Mouse (Mus musculus) embryonic facial prominence, embryonic 11.5 days (tissue): ENCODE results near the gene Rwdd2b. TPM values are rescaled to one million over a fixed set of nuclear protein-coding genes. Genes with fewer than 3 reads are reported as not detected.

Experiments
- ATAC-seq: fragments of 200-750 bp; cut with Nextera tagmentation; replicated peaks from 2 replicates; pipeline ENCODE4 v1.8.0; 2017; ENCODE audit warnings: low read depth; ENCODE audit not compliant: insufficient number of reproducible peaks, low FRiP score, low TSS enrichment
- DNase-seq: peaks from one replicate; pipeline ENCODE4 v3.0.0-alpha.2; 2015; ENCODE audit warnings: low spot score
- H3K27ac ChIP-seq: fragments of 300-500 bp; sonication (generic); replicated peaks from 2 replicates; pipeline ENCODE4 v1.5.1; 2014; ENCODE audit warnings: mild to moderate bottlenecking, low read depth, low read length, control low read depth
- H3K27me3 ChIP-seq: fragments of 300-500 bp; sonication (generic); 2 replicates; pipeline ENCODE4 v1.6.1; 2014; ENCODE audit warnings: mild to moderate bottlenecking, low read length, moderate library complexity, mixed read lengths; ENCODE audit not compliant: control insufficient read depth, insufficient read depth
- H3K36me3 ChIP-seq: fragments of 300-500 bp; sonication (generic); replicated peaks from 2 replicates; pipeline ENCODE4 v1.6.1; 2014; ENCODE audit warnings: low read depth, mild to moderate bottlenecking, low read length, moderate library complexity, mixed read lengths; ENCODE audit not compliant: control insufficient read depth, insufficient read depth
- H3K4me1 ChIP-seq: fragments of 300-500 bp; sonication (generic); 2 replicates; pipeline ENCODE4 v1.6.1; 2014; ENCODE audit warnings: low read length, mixed read lengths; ENCODE audit not compliant: control insufficient read depth, insufficient read depth
- H3K4me2 ChIP-seq: fragments of 300-500 bp; sonication (generic); 2 replicates; pipeline ENCODE4 v1.6.1; 2014; ENCODE audit warnings: low read depth, mild to moderate bottlenecking, control low read depth, low read length, moderate library complexity
- H3K4me3 ChIP-seq: fragments of 300-500 bp; sonication (generic); 2 replicates; pipeline ENCODE4 v1.5.1; 2014; ENCODE audit warnings: low read depth, low read length, control low read depth
- H3K9ac ChIP-seq: fragments of 300-500 bp; sonication (generic); replicated peaks from 2 replicates; pipeline ENCODE4 v1.6.1; 2014; ENCODE audit warnings: mild to moderate bottlenecking, control low read depth, low read length
- H3K9me3 ChIP-seq: fragments of 300-500 bp; sonication (generic); replicated peaks from 2 replicates; pipeline ENCODE4 v1.6.1; 2016; ENCODE audit warnings: mild to moderate bottlenecking, low read length, inconsistent platforms, mixed read lengths; ENCODE audit not compliant: control insufficient read depth
- WGBS: fragments of 180-500 bp; shearing (Covaris S2); extraction: QIAGEN DNeasy Blood & Tissue Kit; methylation state at CpG from one replicate; pipeline ENCODE4 v1.1.7; 2014; 5-methylcytosine and 5-hydroxymethylcytosine counted together
- polyA plus RNA-seq: library from polyadenylated mRNA; unstranded; fragments of >200 nt; fragmentation: Nextera tagmentation; extraction: Ambion mirVana; gene quantifications from 2 replicates; pipeline ENCODE4 v1.2.1, GENCODE M21; 2014

Rwdd2b gene
- polyA plus RNA-seq, 1 experiment from 2014 or later: 14.7 TPM

GRCm38 (mm10) chr16:87393813-87394548 lies 46.4 kb downstream of the Rwdd2b start:
- 58% methylated on average over 16 of the region's 16 CpGs for WGBS
- ATAC-seq (peak; percentile 70; the same call in 1 of the 2 replicates), DNase-seq (peak; percentile 82)
- no peak overlapping the region for H3K9ac ChIP-seq
- no peaks in the 10 kb centered on the region for H3K9me3 ChIP-seq
- H3K36me3 ChIP-seq: peaks cover 3% of the 10 kb centered on the region; the same call in 1 of the 2 replicates
- H3K4me2 ChIP-seq: no peak overlapping the region
- no peaks in the 10 kb centered on the region for H3K27me3 ChIP-seq
- H3K4me3 ChIP-seq: no peak overlapping the region
- no peak overlapping the region for H3K27ac ChIP-seq
- no peaks in the 10 kb centered on the region for H3K4me1 ChIP-seq

- Histone ChIP-seq H3K4me2 (no peak overlapping the region), H3K4me3 (no peak overlapping the region), H3K4me1 (no peaks in the 10 kb centered on the region), H3K27me3 (no peaks in the 10 kb centered on the region), H3K9me3 (no peaks in the 10 kb centered on the region), H3K9ac (no peak overlapping the region), H3K36me3 (no peaks in the 10 kb centered on the region; the same call in 1 of the 2 replicates), H3K27ac (no peak overlapping the region)
- DNase-seq (no peak), ATAC-seq (no peak)
- WGBS: 97% methylated on average over 3 of the region's 3 CpGs
Measured at GRCm38 (mm10) chr16:87387444-87387977, 52.9 kb downstream of the Rwdd2b start.

GRCm38 (mm10) chr16:87384366-87384765 lies 56.0 kb downstream of the Rwdd2b start:
- Histone ChIP-seq H3K27me3 (no peaks in the 10 kb centered on the region), H3K27ac (no peak overlapping the region), H3K36me3 (peaks cover 8% of the 10 kb centered on the region), H3K9me3 (no peaks in the 10 kb centered on the region), H3K9ac (no peak overlapping the region), H3K4me1 (no peaks in the 10 kb centered on the region), H3K4me2 (no peak overlapping the region), H3K4me3 (no peak overlapping the region)
- no peak for DNase-seq
- no peak for ATAC-seq
- 86% methylated on average over 2 of the region's 2 CpGs for WGBS

Other genes with a start within 250 kb of the Rwdd2b start
- 17.1 and 18.2 TPM in 2 replicates for gene N6amt1, start 86.4 kb downstream of the Rwdd2b start, polyA plus RNA-seq
- gene Ltn1, start 8.0 kb downstream of the Rwdd2b start, polyA plus RNA-seq: 31.4 and 32.4 TPM in 2 replicates
- gene Usp16, start 14.1 kb upstream of the Rwdd2b start, polyA plus RNA-seq: 42.4 and 44.2 TPM in 2 replicates
- 707 and 756 TPM in 2 replicates for gene Cct8, start 55.3 kb upstream of the Rwdd2b start, polyA plus RNA-seq
- not detected in 2 replicates for gene Map3k7cl, start 112.8 kb upstream of the Rwdd2b start, polyA plus RNA-seq